Mouse (Mus musculus): ENCODE measurements around the gene Cd33.

DNA sequence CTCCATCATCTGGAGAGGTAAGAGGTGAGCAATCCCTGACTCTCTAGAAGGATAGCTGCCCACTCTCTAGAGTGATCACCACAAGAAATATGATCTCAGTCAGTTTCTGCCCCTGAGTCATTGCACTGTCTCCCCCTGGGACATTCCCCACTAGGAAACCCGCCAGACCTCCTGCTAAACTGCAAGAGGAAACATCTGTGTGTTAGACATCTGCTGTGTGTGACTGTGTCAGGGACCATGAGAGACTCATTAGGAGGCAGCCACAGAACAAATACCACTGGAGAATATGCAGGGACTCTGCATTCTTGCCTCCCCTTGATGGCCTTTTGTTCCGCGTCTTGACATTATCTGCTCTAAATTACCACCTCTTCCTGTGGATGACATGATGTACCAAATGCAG lies 10.3 kb upstream of the Cd33 start:
- TF ChIP-seq CTCF (IDR thresholded peaks at IDR 0.05) (no peak), EP300 (IDR thresholded peaks at IDR 0.05) (no peak)
